Mouse (Mus musculus) liver, adult 2 months (tissue): ENCODE data around the gene Kcnd3.

ENCODE experiments used
- CTCF ChIP-seq: fragments of 200-500 bp; IDR thresholded peaks from 2 replicates; pipeline ENCODE4 v1.5.1; 2011; ENCODE audit warnings: low read depth, low read length, control low read depth
- POLR2A ChIP-seq: fragments of 200-500 bp; IDR thresholded peaks from 2 replicates; pipeline ENCODE4 v1.6.1; 2011; ENCODE audit warnings: low read length, control low read depth; ENCODE audit not compliant: insufficient read depth; ENCODE audit errors: extremely low read depth

DNA sequence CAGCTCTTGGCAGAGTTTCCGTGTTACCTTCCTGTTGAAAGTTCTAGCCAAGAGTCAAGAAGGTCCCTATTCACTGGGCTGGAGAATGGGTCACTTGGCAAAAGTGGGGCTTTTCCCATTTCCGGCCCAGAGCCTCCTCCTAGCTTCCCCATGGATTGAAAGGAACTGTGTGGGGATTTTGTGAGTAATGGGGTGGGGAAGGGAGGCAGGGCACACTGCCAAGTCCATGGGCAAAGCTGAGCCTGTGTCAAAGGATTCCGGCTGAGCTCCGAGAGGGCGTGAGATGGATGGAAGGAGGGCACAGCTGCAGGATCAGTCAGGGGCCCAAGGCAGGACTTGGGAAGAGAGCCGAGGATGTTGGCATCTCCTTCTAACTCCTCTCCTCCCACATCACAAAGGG, 258.1 kb downstream of the Kcnd3 start:
- TF ChIP-seq POLR2A (no peak), CTCF (no peak)
